Mouse (Mus musculus) myocyte (in vitro differentiated cells): ENCODE data around the gene Trip12. TPM values are rescaled to one million over a fixed set of nuclear protein-coding genes. Genes with fewer than 3 reads are reported as not detected.

Source experiments
- H3K27me3 ChIP-seq: one replicate; pipeline ENCODE4 v1.6.1; 2011; ENCODE audit not compliant: control insufficient read depth, insufficient read depth, insufficient read length
- H3K36me3 ChIP-seq: one replicate; pipeline ENCODE4 v1.6.1; 2011; ENCODE audit not compliant: control insufficient read depth, insufficient read depth
- H3K4me2 ChIP-seq: one replicate; pipeline ENCODE4 v1.6.1; 2011; ENCODE audit warnings: low read depth, control low read depth
- H3K4me3 ChIP-seq: one replicate; pipeline ENCODE4 v1.5.1; 2011; ENCODE audit warnings: mild to moderate bottlenecking, control low read depth, moderate library complexity
- H3K79me2 ChIP-seq: one replicate; pipeline ENCODE4 v1.6.1; 2011; ENCODE audit not compliant: control insufficient read depth, insufficient read depth
- H3ac ChIP-seq: one replicate; pipeline ENCODE4 v1.6.1; 2011; ENCODE audit not compliant: control insufficient read depth, insufficient read length
- CEBPB ChIP-seq: IDR thresholded peaks from 2 replicates; pipeline ENCODE4 v1.6.1; 2011; ENCODE audit warnings: mild to moderate bottlenecking, moderate library complexity; ENCODE audit not compliant: poor library complexity, insufficient read depth, severe bottlenecking
- E2F4 ChIP-seq: IDR thresholded peaks from one replicate; pipeline ENCODE4 v1.6.1; 2011; ENCODE audit warnings: mild to moderate bottlenecking, control low read depth, moderate library complexity; ENCODE audit not compliant: insufficient read depth
- MAX ChIP-seq: IDR thresholded peaks from one replicate; pipeline ENCODE4 v1.6.1; 2011; ENCODE audit warnings: low read depth, mild to moderate bottlenecking, control low read depth
- MYOD1 ChIP-seq, 3 experiments: IDR thresholded peaks; one replicate each; pipeline ENCODE4 v1.6.1; 2011; ENCODE audit warnings: control low read depth in 2 of 3, low read depth in 2 of 3, mild to moderate bottlenecking in 2 of 3, moderate library complexity in 1 of 3; ENCODE audit not compliant: insufficient read length in 2 of 3, control insufficient read depth in 1 of 3
- MYOG ChIP-seq, 3 experiments: IDR thresholded peaks; one replicate each; pipeline ENCODE4 v1.6.1; 2011; ENCODE audit warnings: control low read depth in 2 of 3, low read depth in 2 of 3, mild to moderate bottlenecking in 2 of 3; ENCODE audit not compliant: insufficient read length in 2 of 3, control insufficient read depth in 1 of 3, insufficient read depth in 1 of 3
- POLR2A ChIP-seq: IDR thresholded peaks from one replicate; pipeline ENCODE4 v1.6.1; 2011; ENCODE audit warnings: low read depth, mild to moderate bottlenecking, control low read depth, moderate library complexity; ENCODE audit not compliant: insufficient read length
- POLR2AphosphoS2 ChIP-seq: IDR thresholded peaks from one replicate; pipeline ENCODE4 v1.6.1; 2011; ENCODE audit warnings: low read depth, control low read depth; ENCODE audit not compliant: insufficient read length
- REST ChIP-seq: IDR thresholded peaks from one replicate; pipeline ENCODE4 v1.6.1; 2011; ENCODE audit warnings: mild to moderate bottlenecking, control low read depth, moderate library complexity; ENCODE audit not compliant: insufficient read depth, insufficient read length
- SRF ChIP-seq: IDR thresholded peaks from one replicate; pipeline ENCODE4 v1.6.1; 2011; ENCODE audit warnings: low read depth; ENCODE audit not compliant: control insufficient read depth, insufficient read length
- TCF12 ChIP-seq: IDR thresholded peaks from one replicate; pipeline ENCODE4 v1.6.1; 2011; ENCODE audit warnings: mild to moderate bottlenecking, control low read depth; ENCODE audit not compliant: poor library complexity, insufficient read depth, severe bottlenecking
- TCF3 ChIP-seq: IDR thresholded peaks from one replicate; pipeline ENCODE4 v1.6.1; 2011; ENCODE audit warnings: low read depth, control low read depth; ENCODE audit not compliant: insufficient read length
- USF1 ChIP-seq: IDR thresholded peaks from one replicate; pipeline ENCODE4 v1.6.1; 2011; ENCODE audit warnings: low read depth, mild to moderate bottlenecking, control low read depth, moderate library complexity
- polyA plus RNA-seq: library from polyadenylated mRNA; unstranded; fragments of >200 nt; fragmentation: generic; extraction: Trizol; gene quantifications from one replicate; pipeline ENCODE4 v1.2.1, GENCODE M21; 2012; ENCODE audit warnings: missing spikeins

The Trip12 gene
- polyA plus RNA-seq, 1 experiment = 52.6 TPM

DNA sequence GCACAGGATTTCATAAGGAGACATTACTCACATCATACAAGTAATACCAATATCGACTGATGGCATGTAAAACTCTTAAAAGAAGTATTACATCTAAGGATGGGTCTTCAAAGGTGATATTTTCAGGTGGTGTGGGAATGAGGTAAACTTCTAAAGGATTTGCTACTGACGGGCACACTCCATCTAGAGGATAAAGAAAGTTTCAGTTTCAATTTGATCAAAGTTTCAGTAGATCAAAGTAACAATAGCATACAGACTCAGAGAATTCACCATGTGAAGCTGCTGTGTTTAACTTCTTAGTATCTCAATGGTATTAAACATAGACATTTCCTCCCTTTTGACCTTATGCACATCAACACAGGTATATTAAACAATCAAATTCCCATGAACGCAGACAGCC, 98.2 kb downstream of the Trip12 start:
- H3K4me2 ChIP-seq = no peak overlapping the region
- peaks cover 66% of the 10 kb centered on the region for H3K36me3 ChIP-seq
- H3K27me3 ChIP-seq = no peaks in the 10 kb centered on the region
- H3ac ChIP-seq = no peak overlapping the region
- no peak overlapping the region for H3K4me3 ChIP-seq
- TF ChIP-seq MYOD1 (IDR thresholded peaks at IDR 0.05; ENCODE audit: control insufficient read depth in 1 of 3, insufficient read length in 2 of 3, low read depth in 2 of 3) (no peak), CEBPB (no peak), USF1 (no peak)
- no peaks in the 10 kb centered on the region for H3K79me2 ChIP-seq

DNA sequence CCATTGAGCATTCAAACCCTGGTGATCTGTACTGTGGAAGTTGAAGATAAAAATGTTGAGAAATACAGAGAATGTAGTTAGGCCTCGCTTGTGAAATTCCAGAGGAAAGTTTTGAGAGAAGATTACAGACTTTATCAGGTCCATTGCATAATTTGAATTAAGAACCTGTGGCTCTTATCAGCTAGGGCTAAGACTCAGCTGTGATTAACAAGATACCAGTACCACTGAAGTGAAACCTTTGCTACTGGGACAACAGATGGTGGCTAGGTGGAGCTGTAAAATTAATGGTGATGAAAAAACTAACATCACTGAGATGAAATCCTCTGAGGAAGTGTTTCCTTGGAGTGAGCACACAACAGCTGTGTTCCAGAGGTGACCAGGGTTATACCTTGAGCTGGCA, 100.2 kb downstream of the Trip12 start:
- Histone ChIP-seq H3K36me3 (peaks cover 63% of the 10 kb centered on the region), H3ac (no peak overlapping the region), H3K79me2 (no peaks in the 10 kb centered on the region), H3K4me3 (no peak overlapping the region), H3K4me2 (no peak overlapping the region), H3K27me3 (no peaks in the 10 kb centered on the region)
- TF ChIP-seq MAX = no peak
- TF ChIP-seq POLR2A = no peak
- no peak for TF ChIP-seq CEBPB
- TF ChIP-seq USF1 = no peak
- no peak for TF ChIP-seq POLR2AphosphoS2
- no peak for TF ChIP-seq MYOG (IDR thresholded peaks at IDR 0.05; ENCODE audit: control insufficient read depth in 1 of 3, insufficient read depth in 1 of 3, insufficient read length in 2 of 3, low read depth in 2 of 3)
- no peak for TF ChIP-seq SRF
- TF ChIP-seq REST = no peak
- no peak for TF ChIP-seq TCF3
- no peak for TF ChIP-seq MYOD1 (IDR thresholded peaks at IDR 0.05; ENCODE audit: control insufficient read depth in 1 of 3, insufficient read length in 2 of 3, low read depth in 2 of 3)
- no peak for TF ChIP-seq E2F4
- TF ChIP-seq TCF12 = no peak

DNA sequence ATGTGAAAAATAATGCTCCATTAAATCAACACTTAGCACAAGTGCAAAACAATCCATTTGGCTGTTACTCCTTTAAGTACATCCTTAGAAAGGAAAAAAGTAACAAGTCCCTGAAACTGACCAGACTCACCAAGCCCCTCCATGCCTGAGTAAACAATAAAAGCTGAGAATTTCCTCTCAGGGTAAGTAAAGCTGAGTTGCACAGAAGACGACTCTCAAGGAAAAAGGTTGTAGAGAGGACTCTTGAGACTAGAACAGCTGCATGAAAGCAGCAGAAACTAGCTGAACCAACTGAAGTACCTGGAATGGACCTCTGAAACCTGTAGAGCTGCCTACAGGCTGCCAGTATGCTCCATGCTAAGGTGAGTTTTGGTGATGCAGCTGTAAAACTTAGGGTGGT, 103.2 kb downstream of the Trip12 start:
- TF ChIP-seq SRF (no peak), MAX (no peak), MYOG (IDR thresholded peaks at IDR 0.05; ENCODE audit: control insufficient read depth in 1 of 3, insufficient read depth in 1 of 3, insufficient read length in 2 of 3, low read depth in 2 of 3) (no peak), TCF3 (no peak), MYOD1 (IDR thresholded peaks at IDR 0.05; ENCODE audit: control insufficient read depth in 1 of 3, insufficient read length in 2 of 3, low read depth in 2 of 3) (no peak), POLR2A (no peak), USF1 (no peak), REST (no peak), POLR2AphosphoS2 (no peak), E2F4 (no peak), CEBPB (no peak), TCF12 (no peak)
- H3K4me3 ChIP-seq = no peak overlapping the region
- H3K4me2 ChIP-seq = no peak overlapping the region
- no peaks in the 10 kb centered on the region for H3K79me2 ChIP-seq
- H3ac ChIP-seq = no peak overlapping the region
- no peaks in the 10 kb centered on the region for H3K27me3 ChIP-seq
- peaks cover 56% of the 10 kb centered on the region for H3K36me3 ChIP-seq

DNA sequence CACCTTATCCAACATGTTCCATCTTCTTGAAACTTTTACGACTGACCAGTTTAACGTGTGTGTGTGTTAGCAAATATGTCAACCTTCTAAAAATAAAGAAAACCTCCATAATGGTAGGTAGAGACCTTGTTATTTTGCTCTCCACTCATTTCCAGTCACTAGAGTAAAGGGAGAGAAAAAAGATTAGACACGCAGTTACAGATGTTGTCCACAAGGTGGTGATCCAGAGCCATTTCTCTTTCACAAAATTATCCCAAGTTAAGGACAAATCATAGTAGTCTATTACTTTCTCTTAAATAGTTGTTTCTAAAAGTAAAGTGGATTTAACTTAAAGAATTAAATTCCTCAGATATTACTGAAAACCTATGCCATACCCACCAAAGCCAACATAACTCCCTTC, 106.5 kb downstream of the Trip12 start:
- no peak overlapping the region for H3K4me3 ChIP-seq
- H3K36me3 ChIP-seq = peaks cover 53% of the 10 kb centered on the region

DNA sequence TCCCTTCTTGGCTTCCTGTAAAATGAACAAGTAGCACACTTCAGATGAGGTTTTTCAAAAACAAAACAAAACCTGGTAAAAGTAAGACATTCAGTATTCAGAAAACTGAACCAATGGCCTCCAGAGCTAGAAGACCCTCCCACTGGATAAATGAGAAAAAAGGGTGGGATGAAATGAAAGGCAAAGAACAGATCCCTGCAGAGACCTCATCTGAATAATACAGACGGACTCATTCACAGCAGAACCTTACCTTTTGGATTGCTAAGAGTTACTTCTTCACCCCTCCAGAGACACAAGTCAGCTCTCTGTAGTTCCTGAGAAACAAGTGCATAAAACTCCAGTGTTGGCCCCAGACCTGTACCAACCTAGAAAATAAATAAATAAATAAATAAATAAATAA, 108.6 kb downstream of the Trip12 start:
- Histone ChIP-seq H3ac (no peak overlapping the region), H3K4me3 (no peak overlapping the region), H3K79me2 (no peaks in the 10 kb centered on the region), H3K4me2 (no peak overlapping the region), H3K27me3 (no peaks in the 10 kb centered on the region), H3K36me3 (peaks cover 54% of the 10 kb centered on the region)
- TF ChIP-seq POLR2A (no peak), SRF (no peak), POLR2AphosphoS2 (no peak), E2F4 (no peak), TCF12 (no peak), USF1 (no peak), MAX (no peak), REST (no peak), MYOG (IDR thresholded peaks at IDR 0.05; ENCODE audit: control insufficient read depth in 1 of 3, insufficient read depth in 1 of 3, insufficient read length in 2 of 3, low read depth in 2 of 3) (no peak), TCF3 (no peak), CEBPB (no peak), MYOD1 (IDR thresholded peaks at IDR 0.05; ENCODE audit: control insufficient read depth in 1 of 3, insufficient read length in 2 of 3, low read depth in 2 of 3) (no peak)

More for the DNA sequence above, 106.5 kb downstream of the Trip12 start:
- TF ChIP-seq CEBPB = no peak
- TF ChIP-seq REST = no peak
- H3K79me2 ChIP-seq = no peaks in the 10 kb centered on the region
- H3K4me2 ChIP-seq = no peak overlapping the region
- H3K27me3 ChIP-seq = no peaks in the 10 kb centered on the region
- H3ac ChIP-seq = no peak overlapping the region
